Mouse (Mus musculus) heart, postnatal 10 days (tissue): ENCODE data around the gene Btbd6. TPM values are rescaled to one million over a fixed set of nuclear protein-coding genes. Genes with fewer than 3 reads are reported as not detected.

Source experiments
- DNase-seq, 2 experiments: peaks; one replicate each; pipeline ENCODE4 v3.0.0; 2021
- intact Hi-C: fragments of 180-260 bp; cut with DNase I; formaldehyde crosslinking; loops from one replicate; pipeline ENCODE4 v1.15.1; 2025
- total RNA-seq, 2 experiments: library from RNA; stranded (reverse); gene quantifications; 2 replicates each; pipeline ENCODE4 v1.2.3; 2021

The Btbd6 gene
- total RNA-seq, 2 experiments from 2014 or later: 22.9 to 24.5 TPM

GRCm38 (mm10) chr12:113001133-113001474, 24.8 kb downstream of the Btbd6 start:
- intact Hi-C loops: no loop called here
- no peak for DNase-seq

- intact Hi-C loops: no loop called here
- no peak for DNase-seq
Observed at GRCm38 (mm10) chr12:113002667-113003066, 26.4 kb downstream of the Btbd6 start.

- no peak for DNase-seq
- intact Hi-C loops: loop anchor here (2.0 kb wide), 4 partner anchors 43 to 151 kb away; partner anchors contain the start of gene Tex22
Observed at GRCm38 (mm10) chr12:113004011-113004410, 27.7 kb downstream of the Btbd6 start.

DNA sequence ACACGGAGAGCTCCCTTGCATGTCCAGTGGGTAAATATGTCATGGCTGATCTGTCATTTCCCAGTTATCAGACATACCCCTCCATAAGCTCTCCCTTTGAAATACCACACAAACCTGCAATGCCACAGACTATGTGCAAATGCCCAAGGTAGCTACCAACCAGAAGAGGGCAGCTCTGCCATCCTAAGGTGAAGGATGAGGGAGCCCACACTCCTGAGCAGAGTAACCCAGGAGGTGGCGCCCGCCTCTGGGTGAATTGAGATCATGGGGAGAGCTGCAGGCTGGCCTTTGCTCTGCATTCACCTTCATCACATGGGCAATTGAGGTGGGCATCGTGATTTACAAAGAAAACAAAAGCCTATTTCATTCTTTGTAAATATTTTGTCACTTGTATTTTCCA, 28.7 kb downstream of the Btbd6 start:
- DNase-seq: peak; percentile 77 to 80
- intact Hi-C loops: loop anchor here (2.0 kb wide), 4 partner anchors 42 to 150 kb away; partner anchors contain the start of gene Tex22

DNA sequence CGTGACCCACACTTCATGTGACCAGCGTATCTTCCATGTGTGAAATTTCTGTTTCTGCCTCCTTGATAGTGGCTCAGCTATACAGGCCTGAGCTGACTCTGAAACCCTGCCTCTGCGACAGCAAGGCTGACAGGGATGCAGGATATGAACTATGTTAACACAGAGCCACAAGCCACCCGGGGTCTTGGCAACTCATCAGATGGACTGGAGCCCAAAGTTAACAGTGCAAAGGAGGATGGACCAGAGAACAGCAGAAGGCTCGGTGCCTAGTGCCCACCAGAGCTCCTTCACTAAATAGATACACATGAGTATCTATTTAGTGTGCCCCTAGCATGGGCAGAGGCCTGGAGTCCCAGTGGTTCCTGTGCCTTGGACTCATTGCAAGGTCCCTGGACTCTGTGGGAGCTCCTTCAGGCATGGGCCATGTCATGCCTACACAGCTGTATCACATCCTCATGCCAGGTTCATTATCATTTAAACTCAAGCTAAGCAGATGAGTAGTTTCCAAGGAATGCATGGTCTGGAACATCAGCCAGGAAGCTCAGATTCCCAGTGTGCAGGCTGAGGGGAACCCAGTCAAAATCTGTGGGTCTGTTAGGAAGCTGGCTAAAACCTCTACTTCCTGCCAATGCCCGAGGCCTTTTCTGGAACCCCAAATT, 35.5 kb downstream of the Btbd6 start:
- intact Hi-C loops: no loop called here
- DNase-seq: peak; percentile 60 to 63

DNA sequence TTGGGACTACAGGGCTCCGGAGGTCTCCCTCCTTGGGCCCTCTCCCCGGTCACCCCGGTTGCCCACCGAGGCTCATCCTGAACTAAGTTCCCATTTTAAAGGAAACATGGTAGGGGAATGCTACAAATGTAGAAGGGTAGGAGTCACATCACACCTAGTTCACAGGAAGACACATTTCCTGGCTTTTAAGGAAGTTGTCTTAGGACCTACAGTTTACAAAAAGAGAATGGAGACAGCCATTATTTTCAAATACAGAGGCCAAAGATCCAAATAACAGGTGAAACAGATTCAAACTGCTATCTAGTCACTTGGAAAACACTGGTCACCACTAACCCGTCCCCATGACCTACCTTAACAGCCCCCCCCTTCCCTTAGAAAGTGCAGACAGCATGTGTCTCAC, 36.2 kb downstream of the Btbd6 start:
- DNase-seq: no peak
- intact Hi-C loops: no loop called here

DNA sequence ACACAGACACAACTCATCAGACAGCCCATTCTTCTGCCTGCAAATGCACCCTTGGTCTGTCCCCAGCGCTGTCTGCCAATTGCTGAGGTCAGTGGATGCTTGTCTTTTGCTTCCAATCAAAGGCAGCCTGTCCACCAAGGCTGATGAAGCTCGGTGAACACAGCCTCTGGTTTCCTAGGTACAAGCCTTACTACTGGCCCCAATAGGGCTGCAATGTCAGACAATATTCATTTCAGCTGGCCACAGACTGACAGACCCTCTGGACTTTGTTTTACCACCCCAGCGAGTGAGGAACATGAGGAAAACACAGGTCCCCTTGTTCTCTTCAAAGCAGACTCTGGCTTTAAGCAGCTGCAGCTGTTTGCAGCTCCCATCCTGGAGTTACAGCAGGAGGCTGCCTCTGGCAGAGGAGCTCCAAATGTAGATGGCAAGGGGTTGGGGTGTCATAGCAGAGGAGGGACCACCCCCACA, 36.8 kb downstream of the Btbd6 start:
- intact Hi-C loops: no loop called here
- DNase-seq: peak; percentile 61 to 63

GRCm38 (mm10) chr12:113013604-113014558, 37.6 kb downstream of the Btbd6 start, which contains the start of gene Pacs2:
TSS of gene Pacs2 (plus strand) at chr12:113014508.
- DNase-seq: peak; percentile 95 to 96
- intact Hi-C loops: no loop called here

DNA sequence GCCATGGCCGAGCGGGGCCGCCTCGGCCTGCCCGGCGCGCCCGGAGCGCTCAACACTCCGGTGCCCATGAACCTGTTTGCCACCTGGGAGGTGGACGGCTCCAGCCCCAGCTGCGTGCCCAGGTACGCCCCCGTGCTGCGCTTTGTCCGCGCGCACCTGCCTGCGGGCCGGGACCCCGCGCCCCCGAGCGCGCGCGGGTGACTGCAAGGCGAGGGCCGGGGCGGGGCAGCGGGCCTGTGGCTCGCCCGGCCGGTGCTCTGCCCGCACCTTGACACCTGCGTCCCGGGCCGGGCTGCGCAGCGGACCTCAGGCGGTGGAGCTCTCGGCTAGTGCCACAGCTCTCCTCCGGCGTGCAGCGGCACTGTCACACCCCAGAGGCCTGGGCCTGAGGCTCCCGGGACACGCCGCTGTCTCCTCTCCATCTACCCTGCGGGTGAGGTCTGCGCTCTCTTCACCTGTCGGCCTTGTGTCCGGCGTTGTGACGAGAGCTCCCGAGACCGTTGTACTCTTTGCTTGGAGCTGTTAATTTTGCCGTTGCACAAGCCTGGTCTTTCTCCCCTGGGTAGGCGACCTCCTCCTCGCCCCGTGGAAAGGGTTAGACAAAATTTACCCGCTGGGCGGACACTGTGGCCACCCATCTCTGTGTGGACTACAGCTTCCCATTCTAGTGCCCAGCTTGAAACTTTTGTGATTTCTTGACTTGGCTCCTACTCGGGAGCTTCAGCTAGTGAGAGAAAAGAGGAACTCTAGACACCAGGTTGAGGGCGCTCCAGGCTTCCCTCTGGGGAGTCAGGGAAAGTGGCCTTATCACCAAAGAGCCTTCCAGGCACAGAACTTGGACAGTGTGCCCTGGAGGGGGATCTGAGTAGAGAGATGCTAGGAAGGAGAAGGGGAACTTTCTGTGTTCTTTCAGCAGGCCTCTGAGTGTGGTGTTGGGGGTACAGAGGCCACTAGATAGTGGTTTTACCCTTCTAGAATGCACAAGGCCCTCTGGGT, 38.6 kb downstream of the Btbd6 start:
- intact Hi-C loops: no loop called here
- DNase-seq: peak; percentile 57 to 58

DNA sequence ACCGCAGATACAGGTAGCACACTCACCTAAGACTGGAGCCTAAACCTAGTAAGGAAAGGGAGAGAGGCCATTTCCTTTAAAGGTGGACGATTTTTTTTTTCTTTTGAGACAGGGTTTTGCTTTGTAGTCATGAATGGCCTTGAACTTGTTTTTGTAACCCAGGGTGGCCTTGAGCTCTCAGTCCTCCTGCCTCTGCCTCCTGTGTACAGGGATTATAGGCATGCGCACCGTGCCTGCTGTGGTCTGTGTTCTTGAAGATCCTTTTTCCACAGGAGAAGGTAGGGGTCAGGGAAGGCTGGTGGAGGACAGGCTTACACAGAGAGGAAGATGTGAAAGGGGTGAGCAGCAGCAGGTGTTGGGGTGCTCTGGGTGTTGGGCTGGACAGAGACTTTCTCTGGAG, 39.7 kb downstream of the Btbd6 start:
- no peak for DNase-seq
- intact Hi-C loops: no loop called here

GRCm38 (mm10) chr12:113016976-113017375, 40.7 kb downstream of the Btbd6 start:
- DNase-seq: no peak
- intact Hi-C loops: no loop called here

DNA sequence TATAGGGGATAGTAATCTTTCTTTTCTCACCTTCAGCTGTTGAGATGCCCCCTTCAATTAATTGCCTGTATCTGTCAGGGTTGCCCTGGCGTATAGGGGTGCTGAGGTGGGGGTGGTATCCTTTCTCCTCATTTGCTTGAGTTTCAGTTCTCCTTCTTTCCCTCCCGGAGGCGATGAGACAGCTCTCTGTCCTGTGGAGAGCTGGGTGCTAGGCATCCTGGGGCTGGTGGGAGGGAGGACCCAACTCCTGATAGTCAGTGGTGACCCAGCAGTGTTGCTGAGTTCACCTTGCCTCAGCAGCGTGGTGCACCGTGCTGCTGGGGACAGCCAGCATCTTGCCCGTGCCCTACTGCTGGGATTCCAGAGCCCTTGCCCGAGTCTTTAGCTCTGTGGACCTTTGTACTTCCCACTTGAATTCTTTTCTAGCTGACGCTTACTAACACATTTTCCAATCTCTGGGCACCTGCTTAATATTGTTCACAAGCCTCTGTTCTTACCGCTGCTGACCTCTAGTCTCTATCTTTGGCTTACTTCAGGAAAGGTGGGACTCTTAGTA, 41.2 kb downstream of the Btbd6 start:
- DNase-seq: no peak
- intact Hi-C loops: no loop called here

DNA sequence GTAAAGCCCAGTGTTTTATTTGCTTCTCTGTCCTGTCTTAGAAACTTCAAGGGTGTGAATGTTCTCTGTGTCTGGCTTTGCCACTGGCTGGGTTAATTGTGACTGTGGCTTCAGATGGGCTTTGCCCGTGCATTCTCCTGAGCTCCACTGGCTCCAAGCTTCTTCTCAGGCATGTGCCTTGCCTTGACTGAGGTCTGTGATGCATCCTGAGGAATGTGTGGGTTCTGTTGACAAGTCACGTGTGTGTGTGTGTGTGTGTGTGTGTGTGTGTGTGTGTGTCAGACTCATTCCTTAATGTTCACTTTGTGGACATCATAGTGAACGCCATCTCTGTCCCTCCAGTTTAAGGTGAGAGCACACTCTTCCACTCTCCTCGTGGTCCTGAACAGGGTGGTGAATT, 42.5 kb downstream of the Btbd6 start:
- intact Hi-C loops: no loop called here
- no peak for DNase-seq

DNA sequence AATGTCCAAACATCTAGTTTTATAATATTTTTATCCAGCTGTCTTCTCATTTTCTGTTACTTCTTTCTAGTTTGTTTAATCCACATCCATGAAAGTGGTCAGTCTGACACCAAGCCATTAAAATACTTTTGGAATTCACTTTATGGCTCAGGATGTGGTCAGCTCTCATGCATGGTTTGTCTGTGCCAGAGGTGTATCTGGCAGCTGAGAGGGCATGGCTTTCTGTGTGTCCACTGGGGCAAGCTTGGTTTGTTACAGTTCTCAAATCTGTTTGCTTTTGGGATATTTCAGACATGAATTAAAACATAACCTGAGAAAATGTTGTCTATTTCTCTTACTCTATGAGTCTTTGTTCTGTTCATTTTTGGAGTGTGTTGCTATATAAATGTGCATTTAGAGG, 45.2 kb downstream of the Btbd6 start:
- intact Hi-C loops: no loop called here
- no peak for DNase-seq

- no peak for DNase-seq
- intact Hi-C loops: no loop called here
Observed at GRCm38 (mm10) chr12:113023082-113023481, 46.8 kb downstream of the Btbd6 start.

GRCm38 (mm10) chr12:113026557-113026956, 50.3 kb downstream of the Btbd6 start:
- intact Hi-C loops: loop anchor here (1.0 kb wide), 1 partner anchor 20 kb away; no protein-coding TSS in a partner anchor
- no peak for DNase-seq

DNA sequence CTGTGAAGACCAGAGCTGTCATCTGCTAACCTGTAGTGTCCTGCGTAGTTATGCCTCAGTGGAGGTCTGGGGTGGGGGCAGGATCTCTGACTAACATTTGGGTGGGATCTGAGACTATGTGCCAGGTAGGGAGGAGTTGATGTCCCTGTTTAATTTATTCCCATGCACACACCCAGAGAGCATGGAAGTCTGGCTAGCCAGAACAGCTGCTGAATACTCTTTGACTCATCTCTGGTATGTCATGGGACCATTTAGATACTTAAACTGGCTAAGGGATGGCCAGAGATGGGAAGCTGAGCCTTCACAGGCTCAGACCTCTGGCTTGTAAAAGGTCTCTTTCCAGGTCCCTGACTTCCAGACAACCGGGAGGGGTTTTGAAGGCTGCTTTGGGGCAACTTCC, 51.2 kb downstream of the Btbd6 start:
- DNase-seq: no peak
- intact Hi-C loops: no loop called here

DNA sequence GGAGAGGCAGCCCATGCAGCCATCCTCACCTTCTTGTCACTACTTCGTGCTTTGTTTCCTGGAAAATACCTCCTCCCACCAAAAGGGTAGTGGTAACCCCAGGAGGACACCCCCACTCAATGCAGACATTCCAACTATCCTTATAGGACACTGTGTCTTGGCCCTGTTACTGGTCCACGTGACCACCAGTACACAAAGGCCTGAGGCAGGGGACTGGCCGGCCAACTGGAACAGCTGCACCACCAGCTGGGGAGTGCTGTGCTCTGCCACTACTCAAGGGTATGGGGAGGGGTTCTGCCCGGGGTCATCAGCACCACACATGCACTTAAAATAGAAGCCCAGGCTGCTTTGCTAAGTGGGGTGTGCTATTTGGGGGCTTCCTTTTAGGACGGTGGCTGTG, 51.8 kb downstream of the Btbd6 start:
- intact Hi-C loops: no loop called here
- DNase-seq: peak in 1 of 2 experiments; percentile 35
